Mouse (Mus musculus) spleen, postnatal 4 days (tissue): ENCODE data around the gene Gm4737.
A peak's percentile ranks its signal among the peaks of the same experiment; 100 is the strongest.
"Not testable (repeated sequence)": the region's sequence is repeated elsewhere in the genome, so short reads cannot be mapped to it uniquely, and the experiment has no call there.

Experiments
- DNase-seq, 2 experiments: peaks; one replicate each; pipeline ENCODE4 v3.0.0; 2022; ENCODE audit warnings: low spot score in 2 of 2

The Gm4737 gene

DNA sequence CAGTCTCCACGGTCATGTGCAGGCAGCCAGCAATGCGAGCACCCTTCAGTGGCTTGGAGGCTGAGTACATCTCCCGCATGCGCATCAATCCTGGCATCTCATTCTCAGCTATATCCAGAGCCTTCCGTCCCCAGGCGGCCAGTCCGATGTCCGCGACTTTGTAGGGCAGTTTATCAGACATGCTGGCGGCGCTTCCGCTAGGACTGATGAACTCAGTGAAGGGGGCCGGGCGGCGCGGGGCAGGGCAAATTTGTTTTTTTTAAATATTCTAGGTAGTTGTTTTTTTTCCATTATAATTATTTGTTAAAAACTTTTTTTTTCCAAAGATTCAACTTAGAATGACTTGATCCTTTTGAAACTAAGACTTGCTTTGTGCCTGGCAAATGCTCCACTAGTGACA is at the start of gene Gm4737:
TSS of gene Gm4737 (minus strand) at position 246 of the 400 bp plus-strand sequence.
- DNase-seq = not testable (repeated sequence)

DNA sequence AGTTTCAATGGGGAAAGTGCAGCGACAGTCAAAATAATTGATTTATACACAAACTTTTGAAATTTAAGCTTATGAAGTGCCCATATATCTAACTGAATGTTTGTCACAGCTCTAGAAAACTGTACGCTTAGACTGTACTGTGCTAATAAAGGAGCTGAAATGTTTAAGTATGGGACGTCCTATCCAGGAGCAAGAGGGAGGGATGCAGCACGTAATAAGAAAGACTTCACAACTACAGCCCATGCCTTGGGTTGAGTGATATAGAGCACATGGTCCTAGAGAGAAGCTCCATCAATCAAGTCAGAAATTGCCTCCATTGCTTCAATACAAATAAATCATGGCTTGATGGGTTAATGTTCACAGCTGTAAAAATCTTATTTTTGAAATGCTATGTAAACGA is 40.9 kb upstream of the Gm4737 start:
- no peak for DNase-seq

GRCm38 (mm10) chr16:46183096-46183495 is 28.2 kb upstream of the Gm4737 start:
- no peak for DNase-seq

DNA sequence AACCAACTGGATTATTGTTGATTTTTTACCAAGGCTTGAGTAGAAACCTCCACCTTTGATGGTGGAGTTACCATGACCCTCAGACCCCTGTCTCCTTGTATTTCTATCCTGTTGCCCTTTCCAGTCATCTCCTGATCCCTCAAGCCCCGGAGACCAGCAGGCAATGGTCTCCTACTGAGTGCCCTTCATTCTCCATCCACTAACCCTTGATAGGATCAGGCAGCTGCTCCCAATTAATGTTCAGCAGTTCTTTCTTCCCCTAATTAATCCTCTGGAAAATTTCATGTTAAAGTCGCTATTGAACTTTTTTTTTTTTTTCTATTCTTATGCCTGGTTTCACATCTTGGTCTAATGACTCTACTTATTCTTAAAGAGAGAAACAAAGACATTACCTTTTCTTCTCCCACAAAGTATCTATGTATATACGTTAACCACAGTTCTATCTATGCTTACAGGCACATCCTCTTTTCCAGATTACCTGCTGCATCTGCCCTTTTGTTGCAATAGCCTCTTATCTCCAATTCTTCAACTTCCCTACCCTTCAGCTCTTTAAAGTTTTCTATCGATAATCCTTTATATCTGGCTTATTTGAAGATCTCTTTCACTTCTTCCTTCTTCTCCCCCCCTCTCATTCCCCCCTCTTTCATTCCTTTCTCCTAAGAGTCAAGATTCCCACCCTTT is 23.4 kb upstream of the Gm4737 start:
- no peak for DNase-seq

DNA sequence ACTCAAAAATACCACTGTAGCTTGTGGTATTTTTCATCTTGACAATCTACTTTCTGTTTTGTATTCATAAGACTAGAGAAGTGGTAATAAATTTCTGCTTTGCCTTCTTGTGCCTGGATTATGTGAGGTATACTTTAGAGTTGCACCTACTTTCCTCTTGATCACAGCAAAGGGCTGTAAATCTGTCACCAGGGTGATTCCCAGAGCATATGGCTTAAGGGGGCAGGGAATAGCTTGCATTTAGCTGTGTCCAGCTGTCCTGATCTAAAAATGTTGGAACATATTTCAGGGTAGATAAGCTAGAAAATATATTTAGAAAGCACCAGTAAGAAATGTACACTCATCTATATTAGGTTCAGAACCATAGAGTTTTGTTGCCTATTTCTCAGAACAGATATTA is 18.2 kb upstream of the Gm4737 start:
- no peak for DNase-seq

DNA sequence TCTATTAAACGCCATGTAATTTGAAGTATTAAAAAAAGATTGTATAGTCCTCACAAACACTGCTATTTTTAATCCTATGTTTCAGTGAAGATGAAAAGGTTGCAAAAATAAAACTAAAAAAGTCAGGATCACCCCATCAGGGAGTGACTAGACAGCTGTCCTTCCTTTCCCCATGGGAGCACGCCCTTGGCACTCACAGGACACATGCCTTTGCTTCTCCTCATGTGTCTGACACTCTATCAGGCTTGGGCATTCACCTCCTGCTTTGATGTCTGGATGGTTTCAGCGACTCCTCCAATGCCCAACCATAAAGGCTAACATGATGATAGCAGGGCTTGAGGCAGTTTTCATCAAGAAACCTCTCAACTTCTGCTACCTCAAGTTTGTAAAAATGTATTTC is 12.1 kb upstream of the Gm4737 start:
- DNase-seq = no peak

- DNase-seq = no peak
These were observed 10.4 kb upstream of the Gm4737 start for GRCm38 (mm10) chr16:46165305-46165704.

GRCm38 (mm10) chr16:46151141-46151540 is 3.7 kb downstream of the Gm4737 start:
- no peak for DNase-seq

DNA sequence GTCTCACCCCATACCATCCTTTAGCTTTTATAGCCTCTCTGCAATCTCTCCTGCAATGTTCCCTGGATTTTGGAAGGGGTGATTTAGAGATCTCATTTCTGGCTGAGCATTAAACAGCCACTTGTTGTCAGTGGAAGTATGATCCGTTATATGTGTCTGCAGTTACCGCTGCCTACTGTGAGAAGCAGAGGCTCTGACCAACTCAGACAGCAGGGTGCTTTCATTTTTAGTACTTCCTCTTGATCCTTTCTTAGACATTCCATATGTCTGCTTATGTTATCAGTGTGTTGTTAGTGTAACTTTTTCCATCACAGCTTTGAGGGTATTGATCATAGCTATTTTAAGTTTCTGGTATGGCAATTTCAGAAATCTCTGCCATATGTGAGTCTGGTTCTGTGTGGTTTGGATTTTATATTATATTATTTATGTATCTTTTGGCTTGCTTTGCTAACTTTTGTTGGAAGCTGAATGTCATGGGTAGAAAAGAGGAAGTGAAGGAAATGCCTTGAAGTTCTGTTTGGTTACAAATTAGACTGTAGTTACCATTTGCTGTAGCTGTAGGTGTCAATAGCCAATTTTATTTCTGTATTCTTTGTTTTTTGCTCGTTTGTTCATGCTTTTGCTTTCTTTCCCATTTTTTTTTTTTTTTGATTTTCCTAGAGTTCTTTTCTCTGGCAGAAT is 6.1 kb downstream of the Gm4737 start:
- DNase-seq = no peak

- no peak for DNase-seq
These were observed 7.9 kb downstream of the Gm4737 start for GRCm38 (mm10) chr16:46146962-46147361.

DNA sequence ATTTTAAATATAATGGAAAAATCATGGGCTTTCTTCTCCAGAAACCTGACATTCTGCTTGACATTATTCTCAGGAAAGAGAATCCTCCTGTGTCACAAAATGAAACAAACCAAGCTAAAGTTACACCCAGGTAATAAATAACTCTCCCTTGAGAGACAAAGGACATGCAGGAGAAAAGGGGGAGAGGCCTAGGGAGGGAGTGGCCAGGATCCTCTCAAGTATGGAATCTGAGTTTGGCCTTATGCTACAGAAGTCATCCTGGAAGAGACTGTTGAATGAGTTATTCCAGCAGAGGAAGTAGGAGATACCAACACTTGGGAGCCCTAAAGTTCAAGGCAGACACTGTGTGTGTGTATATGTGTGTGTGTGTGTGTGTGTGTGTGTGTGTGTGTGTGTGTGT is 32.6 kb downstream of the Gm4737 start:
- DNase-seq = peak in 1 of 2 experiments; percentile 7

- peak in 1 of 2 experiments; percentile 57 for DNase-seq
These were observed 33.5 kb downstream of the Gm4737 start for GRCm38 (mm10) chr16:46121420-46121819.

- peak in 1 of 2 experiments; percentile 29 for DNase-seq
These were observed 34.3 kb downstream of the Gm4737 start for GRCm38 (mm10) chr16:46120607-46121006.

- DNase-seq = peak in 1 of 2 experiments; percentile 53
These were observed 34.9 kb downstream of the Gm4737 start, which contains the start of gene Cd96 for GRCm38 (mm10) chr16:46120020-46120419. Gene Cd96, minus strand, starts transcription at chr16:46120251.

GRCm38 (mm10) chr16:46117645-46118044 is 37.2 kb downstream of the Gm4737 start:
- DNase-seq = peak in 1 of 2 experiments; percentile 26

- DNase-seq = peak in 1 of 2 experiments; percentile 3
These were observed 40.1 kb downstream of the Gm4737 start for GRCm38 (mm10) chr16:46114727-46115126.

DNA sequence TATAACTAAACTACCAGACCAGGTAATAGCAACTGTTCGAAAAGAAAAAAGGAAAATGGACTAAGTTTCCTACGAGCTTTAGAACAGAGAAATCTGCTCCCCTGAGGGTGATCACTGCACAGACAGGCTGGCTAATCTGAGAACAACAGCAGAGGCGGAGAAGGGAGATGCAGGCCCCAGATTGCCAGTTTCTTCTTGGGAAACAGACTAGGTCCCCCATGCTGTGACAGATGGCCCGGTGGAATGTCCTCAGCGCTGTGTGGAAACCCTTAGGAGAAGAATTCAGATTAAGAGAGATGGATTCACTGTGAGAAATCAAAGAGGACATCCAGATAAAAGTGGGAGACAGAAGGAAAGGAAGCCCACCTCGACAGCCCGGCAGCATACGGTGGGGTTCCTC is 45.3 kb downstream of the Gm4737 start:
- no peak for DNase-seq

GRCm38 (mm10) chr16:46107431-46107830 is 47.4 kb downstream of the Gm4737 start:
- DNase-seq = no peak

DNA sequence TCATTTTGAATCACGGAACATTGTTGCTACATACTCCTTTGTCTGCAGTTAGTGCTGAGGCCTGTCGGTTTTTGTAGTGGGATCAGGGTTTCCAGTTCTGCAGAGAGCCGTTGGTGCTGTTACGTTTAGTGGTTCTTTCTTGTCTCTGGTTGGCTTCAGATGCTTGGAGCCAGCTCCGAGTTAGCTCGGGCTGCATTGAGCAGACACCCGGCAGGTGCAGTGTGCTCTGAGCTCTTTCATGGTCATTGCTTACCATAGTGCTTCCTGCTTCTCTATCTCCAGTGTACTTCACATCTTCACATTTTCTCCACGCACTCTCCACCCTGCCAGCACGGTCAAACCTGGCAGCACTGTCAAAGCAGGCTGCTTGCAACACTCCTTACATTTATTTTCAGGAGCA is 50.4 kb downstream of the Gm4737 start:
- DNase-seq = no peak
